Mouse (Mus musculus) gastrocnemius, adult 18-20 months (tissue): Measurements from ENCODE around the gene Card14. TPM values are rescaled to one million over a fixed set of nuclear protein-coding genes. Genes with fewer than 3 reads are reported as not detected.
"Not testable (repeated sequence)": the region's sequence is repeated elsewhere in the genome, so short reads cannot be mapped to it uniquely, and the experiment has no call there.

Experiments
- DNase-seq: peaks from one replicate; pipeline ENCODE4 v3.0.0; 2021; ENCODE audit warnings: low spot score
- long read RNA-seq, 2 experiments: library from polyadenylated mRNA; stranded (forward); transcript quantifications; one replicate each; pipeline ENCODE4 v2.0.0; 2021
- total RNA-seq, 2 experiments: library from RNA; stranded (reverse); gene quantifications; 2 replicates each; pipeline ENCODE4 v1.2.3; 2021

Card14 gene
- under 1 TPM; 0.21 to 0.34 TPM for total RNA-seq
- long read RNA-seq, experiment 1, partial matches to known transcripts, result 0 of 1 reads
- long read RNA-seq, experiment 1, other reads (novel, unspliced or antisense), result 1 of 1 reads
- long read RNA-seq, experiment 2, partial matches to known transcripts, result 0 of 1 reads
- long read RNA-seq, experiment 2, other reads (novel, unspliced or antisense), result 1 of 1 reads

DNA sequence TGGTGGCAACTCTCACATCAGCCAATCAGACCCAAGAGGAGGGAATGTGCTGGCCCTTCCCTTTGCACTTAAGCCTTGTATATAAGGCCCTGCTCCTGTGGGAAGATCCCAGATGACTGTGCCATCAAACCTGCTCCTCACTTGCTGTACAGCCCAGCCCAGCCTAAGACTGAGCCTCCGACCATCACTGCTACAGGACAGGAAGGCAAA is at the start of gene Card14:
TSS of gene Card14 (plus strand) at position 111 of the 210 bp plus-strand sequence.
- DNase-seq, result no peak

DNA sequence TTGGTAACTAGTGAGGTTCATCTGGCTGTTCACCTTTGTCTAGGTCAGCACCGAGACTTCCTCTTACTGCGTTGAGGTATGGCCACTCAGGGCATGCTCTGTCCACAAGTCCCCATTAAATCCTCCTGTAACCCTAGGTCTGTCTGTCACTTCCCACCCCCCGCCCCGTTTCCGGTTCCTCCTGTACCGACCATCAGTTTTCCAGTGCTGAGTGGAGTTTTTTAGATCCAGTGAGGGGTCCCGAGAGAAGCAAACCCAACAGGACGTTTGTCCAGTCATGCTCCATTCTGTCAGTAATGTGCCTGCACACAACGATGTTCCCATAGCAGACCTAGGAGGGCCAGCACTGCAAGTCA is 49.4 kb upstream of the Card14 start:
- no peak for DNase-seq

DNA sequence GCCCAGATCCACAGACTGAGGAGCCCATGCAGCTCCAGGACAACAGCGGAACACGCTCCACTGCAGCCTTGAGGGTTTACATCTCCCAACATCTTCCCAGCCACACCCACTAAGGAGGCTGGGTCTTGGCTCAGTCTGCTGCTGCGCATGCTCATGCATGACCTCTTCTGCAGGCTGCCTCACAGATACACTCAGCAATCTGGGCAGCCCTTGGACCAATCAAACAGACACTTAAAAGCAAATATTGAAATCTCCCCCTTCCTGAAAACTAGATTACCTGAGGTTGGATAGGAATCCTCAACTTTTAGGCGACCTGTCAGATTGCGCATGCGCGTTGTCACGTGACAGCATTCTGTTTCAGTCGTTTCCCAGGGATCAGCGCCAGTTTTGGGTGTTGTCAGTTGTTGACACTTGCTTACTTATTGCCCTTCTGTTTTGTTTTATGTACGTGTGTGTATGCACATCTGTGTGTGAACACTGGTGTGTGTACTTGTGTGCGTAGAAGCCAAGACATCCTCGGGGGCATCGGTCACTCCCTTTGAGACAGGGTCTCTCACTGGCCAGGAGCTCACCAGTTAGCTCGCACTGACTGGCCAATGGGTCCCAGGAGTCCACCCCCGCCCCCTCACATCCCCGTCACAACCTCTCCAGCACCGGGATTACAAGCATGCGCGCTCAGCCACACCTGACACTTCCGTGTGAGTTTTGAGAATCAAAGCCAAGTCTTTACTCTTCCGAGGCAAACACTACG is 48.8 kb upstream of the Card14 start:
- DNase-seq, result peak; percentile 62

DNA sequence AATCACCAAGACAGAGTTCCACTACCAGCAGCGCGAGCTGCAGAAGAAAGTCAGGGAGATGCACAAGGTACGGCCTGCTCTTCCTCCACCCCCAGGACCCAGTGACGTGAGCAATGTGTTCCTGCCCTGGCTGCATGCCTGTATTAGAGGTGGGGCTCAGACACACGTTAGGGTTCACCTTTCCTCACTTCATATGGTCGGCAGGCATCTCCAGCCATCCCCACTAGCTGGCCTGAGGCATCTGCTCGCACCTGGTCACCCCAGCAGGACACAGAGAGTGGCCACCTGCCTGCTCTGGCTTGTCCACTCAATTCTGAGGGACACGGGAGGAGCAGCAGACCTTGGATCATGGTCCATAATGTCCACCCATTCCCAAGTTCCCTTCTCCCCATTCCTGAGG is 47.6 kb upstream of the Card14 start:
- DNase-seq, result no peak

DNA sequence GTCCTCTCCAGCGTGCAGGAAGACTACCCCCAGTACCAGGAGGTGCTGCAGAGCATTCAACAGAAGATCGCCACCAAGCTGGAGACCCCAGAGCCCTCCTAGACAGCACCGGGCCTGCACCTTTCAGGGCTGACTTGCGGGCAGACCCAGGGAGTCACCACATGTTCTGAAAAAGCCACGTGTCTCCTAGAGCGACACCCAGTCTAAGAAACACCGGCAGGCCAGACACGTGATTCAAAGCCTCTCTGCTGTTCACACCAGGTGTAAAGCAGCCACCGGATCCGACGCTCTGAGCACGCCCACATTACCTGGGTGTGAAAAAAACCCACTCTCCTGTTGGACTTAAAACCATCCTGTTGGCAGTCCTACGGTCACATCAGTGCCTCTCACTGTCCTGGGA is 43.2 kb upstream of the Card14 start:
- no peak for DNase-seq

DNA sequence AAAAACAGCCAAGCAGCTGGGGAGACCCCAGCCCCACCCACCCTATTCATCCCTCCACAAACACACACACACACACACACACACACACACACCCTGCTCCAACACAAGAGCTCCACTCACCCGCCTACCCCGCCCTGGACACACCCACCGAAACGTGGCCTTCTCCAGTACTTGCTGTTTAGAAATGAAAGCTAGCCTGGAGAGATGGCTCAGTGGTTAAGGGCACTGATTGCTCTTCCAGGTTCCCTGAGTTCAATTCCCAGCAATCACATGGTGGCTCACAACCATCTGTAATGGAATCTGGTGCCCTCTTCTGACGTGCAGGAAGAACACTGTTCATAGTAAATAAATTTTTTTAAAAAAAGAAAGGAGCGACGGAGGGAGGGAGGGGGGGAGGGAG is 41.8 kb upstream of the Card14 start:
- DNase-seq, result no peak

DNA sequence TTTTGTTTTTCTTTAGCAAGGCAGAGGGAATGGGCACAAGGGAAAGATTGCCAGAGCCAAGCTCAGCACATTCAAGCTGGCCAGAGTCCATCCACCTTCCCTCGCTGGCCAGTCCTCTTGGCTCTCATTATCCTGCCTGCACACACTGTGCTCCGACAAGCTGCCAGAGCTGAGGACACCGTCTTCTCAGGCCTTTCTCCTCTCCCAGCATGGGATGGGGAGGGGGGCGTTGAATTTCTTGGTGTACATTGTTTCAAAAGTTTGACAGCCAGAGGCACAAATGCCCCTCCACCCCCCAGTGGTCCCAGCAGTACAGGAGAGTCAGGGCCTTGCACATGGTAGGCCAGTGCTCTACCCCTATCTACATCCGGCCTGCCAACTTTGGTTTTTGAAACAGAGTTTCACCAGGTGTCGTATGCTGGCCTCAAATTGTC is 40.3 kb upstream of the Card14 start:
- peak; percentile 69 for DNase-seq

DNA sequence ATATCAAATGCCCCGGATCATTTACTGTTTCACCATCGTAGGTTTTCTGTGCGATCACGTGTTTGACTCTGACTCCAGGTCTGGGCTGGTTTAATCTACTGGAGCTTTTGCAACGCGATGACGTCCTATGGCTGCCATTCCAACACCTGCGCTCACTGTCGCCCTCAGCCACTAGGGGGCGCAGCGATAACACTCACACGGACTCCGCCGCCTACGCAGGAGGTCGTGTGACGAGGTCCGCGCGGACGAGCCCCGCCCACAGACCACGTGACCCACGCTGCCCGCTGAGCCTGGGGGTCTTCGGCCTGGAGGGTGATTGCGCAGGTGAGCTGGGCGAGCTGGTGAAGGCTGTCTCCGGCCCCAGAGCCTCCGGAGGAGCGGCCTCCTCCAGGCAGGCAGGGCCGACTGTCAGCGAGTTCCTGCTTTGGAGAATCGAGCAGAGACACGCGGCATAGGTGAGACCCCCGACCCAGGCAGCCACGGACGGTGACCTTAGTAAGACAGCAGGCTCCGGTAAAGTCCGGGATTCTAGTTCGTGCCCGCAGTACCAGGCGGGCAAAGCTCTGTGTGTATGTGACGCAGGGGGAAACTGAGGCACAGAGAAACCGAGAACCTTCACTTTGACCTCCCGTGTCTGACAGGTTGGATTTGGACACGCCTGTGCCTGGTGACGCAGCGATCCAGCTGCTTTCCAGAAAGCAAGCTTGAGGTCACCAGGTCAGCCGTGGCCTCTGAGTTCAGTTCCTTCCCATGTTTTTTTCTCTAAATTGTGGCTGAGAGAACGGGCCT is 39.6 kb upstream of the Card14 start, which contains the start of gene Gaa:
TSS of gene Gaa (plus strand) at position 120 of the 789 bp plus-strand sequence.
- peak; percentile 97 for DNase-seq

DNA sequence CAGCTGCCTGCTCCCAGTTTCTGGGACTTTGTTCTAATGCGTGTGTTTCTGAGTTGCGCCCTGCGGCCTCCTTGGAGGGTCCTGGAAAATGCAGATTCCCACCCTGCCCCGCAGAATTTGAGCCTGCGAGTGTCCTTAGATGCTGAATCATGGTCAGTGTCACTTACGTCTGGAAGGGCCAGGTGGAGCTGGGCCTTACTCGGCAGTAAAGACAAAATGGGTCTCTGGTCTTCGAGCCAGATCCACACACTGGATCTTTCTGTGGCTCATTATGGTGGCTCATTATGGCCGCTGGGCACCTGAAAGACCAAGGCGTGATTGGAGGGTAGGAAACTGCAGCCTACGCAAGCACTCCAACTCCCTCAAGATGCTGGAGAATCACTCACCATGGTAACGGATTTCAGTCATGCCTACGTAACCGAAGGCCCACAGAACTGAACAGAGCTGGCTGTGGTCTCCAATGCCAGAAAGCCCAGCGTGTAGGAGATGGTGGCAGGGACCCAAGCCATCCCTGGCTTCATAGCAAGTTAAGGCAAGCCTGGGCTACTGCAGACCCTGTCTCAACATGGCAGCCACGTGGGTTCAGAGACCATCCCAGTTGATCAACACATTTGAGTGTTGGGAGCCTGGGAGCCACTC is 38.9 kb upstream of the Card14 start:
- no peak for DNase-seq

DNA sequence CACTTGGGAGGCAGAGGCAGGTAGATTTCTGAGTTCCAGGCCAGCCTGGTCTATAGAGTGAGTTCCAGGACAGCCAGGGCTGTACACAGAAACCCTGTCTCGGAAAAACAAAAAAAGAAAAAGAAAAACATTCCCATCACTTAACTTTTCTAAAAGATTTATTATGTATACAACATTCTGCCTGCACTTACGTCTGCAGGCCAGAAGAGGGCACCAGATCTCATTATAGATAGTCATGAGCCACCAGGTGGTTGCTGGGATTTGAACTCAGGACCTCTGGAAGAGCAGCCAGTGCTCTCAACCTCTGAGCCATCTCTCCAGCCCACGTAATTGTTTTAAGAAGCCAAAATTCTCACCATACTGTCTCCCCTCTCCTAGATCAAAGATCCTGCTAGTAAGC is 35.1 kb upstream of the Card14 start:
- DNase-seq, result not testable (repeated sequence)

DNA sequence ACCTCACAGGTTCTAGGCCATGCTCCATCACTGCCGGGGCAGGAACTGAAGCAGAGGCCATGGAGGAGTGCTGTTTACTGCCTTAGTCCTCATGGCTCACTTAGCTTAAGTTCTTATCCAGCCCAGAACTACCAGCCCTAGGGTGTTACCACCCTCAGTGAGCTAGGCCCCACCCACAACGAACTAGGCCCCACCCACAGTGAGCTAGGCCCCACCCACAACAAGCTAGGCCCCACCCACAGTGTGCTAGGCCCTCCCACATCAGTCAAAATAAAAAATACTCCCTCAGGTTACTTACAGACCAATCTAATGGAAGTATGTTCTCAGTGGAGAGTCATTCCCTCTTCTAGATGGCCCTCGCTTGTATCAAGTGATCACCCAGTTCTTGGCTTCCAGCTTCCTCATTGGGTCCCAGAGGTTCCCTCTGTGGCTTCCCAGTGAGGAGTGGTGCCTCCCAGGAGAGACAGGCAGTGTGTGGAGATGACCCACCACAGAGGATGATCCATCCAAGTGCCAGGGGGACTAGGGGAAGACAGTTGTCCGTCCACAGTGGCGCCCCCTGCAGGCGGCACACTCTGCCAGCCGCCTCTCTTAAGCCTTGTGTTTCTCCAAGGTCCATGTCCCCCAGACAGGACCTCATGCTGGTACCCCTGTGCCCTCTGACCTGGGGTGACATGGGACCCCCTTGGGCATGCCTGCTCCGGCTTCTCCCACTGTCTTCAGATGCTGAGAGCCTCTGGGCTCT is 34.2 kb upstream of the Card14 start:
- DNase-seq, result no peak

DNA sequence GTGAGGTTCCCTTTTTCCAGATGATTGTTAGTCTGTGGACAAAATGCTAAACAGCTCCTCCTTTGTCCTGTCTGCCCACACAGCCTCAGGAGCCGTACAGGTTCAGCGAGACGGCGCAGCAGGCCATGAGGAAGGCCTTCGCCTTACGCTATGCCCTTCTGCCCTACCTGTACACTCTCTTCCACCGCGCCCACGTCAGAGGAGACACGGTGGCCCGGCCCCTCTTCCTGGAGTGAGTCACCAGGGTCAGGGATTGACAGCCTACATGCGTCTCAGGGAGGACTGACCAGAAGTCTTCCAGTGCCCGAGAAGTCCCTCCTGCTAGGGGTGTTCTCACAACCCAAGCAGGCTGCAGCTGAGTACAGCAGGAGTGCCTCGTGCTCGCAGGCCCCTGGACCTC is 26.5 kb upstream of the Card14 start:
- no peak for DNase-seq

DNA sequence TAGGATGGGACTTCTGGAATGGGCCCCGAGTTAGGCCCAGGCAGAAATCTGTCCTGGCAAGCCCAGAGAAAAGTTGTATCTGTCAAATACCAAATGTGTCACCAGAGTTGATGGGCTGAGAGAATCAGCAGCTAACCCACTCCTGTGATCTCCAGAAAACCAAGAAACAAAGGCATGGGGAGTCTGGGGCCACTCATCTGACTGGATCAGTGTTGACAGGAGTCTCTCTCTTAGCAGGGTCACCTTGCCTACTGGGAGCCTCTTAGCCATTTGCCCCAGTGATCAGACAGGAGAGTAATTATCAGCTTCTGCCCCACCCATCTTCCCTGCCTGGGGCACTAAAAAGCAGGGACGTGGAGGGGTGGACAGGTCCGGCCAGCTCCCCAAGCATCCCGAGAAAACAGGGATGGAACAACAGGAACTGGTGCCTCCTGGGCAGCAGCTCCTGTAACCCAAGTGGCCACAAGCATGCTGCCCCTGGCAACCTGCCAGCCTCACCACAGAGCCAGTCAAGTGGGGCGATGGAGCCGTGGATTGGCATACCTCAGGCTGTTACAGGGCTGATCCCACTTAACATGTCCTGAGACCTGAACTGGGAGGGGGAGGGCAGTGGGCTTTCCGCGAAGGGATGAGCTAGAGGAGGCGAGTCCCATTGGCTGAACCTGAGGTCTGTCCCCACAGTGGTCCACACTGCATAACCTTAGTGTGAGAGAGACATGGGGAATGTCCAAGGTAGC is 21.6 kb upstream of the Card14 start:
- peak; percentile 29 for DNase-seq

DNA sequence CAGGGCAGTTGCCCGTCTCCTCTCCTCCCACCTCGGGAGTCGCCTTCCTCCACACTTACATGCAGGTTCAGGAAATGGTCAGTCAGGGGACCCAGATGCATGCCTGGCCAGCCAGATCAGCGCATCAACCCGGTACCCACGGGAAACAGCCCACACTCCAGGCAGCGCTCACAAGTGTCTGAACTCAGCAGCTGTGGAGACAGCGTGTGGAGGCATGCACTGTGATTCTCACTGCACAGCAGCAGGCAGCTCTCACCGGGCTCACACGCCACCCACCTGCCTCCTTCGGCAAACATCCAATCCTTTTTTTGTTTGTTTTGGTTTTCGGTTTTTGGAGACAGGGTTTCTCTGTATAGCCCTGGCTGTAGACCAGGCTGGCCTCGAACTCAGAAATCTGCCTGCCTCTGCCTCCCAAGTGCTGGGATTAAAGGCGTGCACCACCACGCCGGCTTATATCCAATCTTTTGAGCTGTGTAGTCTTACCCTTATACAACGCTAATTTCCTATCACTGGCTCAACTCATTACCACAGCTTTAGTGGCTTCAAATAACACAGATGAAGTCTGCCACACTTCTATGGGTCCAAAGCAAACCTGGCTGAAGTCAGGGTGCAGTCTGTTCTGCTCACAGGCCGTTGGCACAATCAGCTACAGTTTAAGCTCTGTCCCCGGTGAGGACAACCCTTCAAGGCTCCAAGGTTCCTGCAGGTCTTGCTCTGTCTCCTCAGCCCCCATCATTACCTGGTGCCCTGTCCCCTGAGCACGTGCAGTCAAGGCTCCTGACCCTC is 20.2 kb upstream of the Card14 start:
- DNase-seq, result no peak

DNA sequence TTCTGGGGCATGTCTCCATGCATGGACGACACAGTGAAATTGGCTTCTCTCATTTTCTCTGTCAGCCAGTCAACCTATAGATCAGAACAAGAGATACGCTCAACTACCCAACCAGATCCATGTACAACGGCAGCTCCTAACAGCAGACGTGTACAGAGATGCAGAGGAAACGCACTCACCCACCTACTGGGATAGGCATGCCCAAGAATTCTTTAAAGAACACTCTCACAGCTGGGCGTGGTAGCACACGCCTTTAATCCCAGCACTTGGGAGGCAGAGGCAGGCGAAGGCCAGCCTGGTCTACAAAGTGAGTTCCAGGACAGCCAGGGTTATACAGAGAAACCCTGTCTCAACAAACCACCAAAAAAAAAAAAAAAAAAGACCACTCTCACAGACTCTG is 14.7 kb upstream of the Card14 start:
- not testable (repeated sequence) for DNase-seq

DNA sequence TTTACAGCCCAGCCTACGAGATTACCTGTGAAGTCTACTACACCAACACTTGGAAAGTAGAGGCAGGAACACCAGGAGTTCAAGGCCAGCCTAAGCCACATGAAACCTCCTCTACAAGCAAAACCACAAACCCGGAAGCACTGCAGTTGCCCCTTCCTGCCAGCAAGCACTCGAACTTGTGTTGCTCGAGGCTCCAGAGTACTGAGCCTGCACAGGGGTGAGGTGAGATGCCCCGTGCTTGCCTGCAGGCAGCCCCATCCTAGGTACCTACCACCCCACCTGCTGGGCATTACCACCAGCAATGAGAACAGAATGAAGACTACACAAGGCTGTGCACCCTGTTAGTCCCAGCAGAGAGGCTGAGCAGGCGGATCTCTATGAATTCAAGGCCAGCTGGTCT is 9.6 kb upstream of the Card14 start:
- no peak for DNase-seq

DNA sequence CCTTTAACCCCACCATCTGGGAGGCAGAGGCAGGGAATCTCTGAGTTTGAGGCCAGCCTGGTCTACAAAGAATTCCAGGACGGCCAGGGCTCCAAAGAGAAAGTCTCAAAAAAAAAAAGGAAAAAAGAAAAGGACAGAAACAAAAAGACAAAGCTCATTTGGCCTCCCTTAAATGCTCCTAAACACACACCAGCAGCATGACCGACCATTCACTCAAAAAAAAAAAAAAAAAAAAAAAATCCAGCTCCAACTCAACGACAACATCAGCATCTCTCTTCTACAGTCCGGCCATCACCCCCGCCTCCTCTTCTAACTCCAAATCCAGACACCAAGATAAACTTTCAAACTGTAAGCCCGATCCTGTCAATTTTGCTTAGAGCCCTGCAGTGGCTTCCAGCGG is 8.7 kb upstream of the Card14 start:
- DNase-seq, result no peak

DNA sequence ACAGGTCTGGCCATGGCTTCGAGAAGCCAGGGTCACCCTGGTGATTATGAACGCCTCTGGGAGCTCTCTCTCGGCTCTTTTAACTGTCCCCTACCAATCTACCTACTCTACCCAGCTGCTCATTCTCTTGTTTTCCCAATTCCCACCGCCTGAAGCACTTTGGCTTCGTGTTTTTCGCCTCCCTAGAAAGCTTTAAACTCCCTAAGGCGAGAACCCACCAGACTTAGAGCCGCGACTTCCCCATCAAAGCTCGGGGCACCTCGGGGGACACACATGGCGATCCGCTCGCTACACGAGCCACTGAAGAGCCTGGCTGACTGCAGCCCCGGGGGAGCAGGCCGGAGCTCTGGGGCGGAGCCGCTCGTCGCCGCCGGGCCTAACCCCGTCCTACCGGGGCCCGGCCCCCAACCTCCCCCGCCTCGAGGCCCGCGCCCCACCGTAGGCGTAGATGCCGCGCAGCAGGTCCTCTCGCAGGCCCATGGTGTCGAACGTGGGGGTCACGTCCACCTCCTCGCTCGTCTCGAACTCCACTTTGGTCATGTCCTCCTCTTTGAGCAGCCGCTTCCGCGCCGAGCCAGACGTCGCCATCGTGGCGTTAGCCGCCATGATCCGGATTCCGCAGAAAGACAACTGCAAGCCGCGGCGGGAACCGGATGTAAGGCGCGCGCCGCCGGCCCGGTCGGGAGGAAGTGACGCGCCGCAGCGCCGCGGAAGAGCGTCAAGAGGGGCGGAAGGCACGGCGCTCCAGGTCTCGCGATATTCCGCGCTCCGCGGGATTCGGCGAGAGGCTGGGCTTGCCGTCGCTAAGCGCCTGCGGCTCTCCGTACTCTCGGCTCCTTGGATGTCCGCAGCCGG is 8.0 kb upstream of the Card14 start, which contains the start of gene Eif4a3:
TSS of gene Eif4a3 (minus strand) at position 699 of the 855 bp plus-strand sequence.
- peak; percentile 95 for DNase-seq
